Mouse (Mus musculus) liver, embryonic 12.5 days (tissue): Measurements from ENCODE around the gene Dyrk4. TPM values are rescaled to one million over a fixed set of nuclear protein-coding genes. Genes with fewer than 3 reads are reported as not detected.

ENCODE experiments used
- ATAC-seq: fragments of 200-750 bp; cut with Nextera tagmentation; 2 replicates; pipeline ENCODE4 v1.8.0; 2017; ENCODE audit warnings: moderate number of reproducible peaks, mild to moderate bottlenecking, moderate library complexity
- H3K27ac ChIP-seq: fragments of 300-500 bp; sonication (generic); 2 replicates; pipeline ENCODE4 v1.5.1; 2016; ENCODE audit warnings: mild to moderate bottlenecking
- H3K27me3 ChIP-seq: fragments of 300-500 bp; sonication (generic); replicated peaks from 2 replicates; pipeline ENCODE4 v1.6.1; 2016; ENCODE audit warnings: mild to moderate bottlenecking, moderate library complexity
- H3K36me3 ChIP-seq: fragments of 300-500 bp; sonication (generic); 2 replicates; pipeline ENCODE4 v1.6.1; 2016; ENCODE audit warnings: mild to moderate bottlenecking, moderate library complexity
- H3K4me1 ChIP-seq: fragments of 300-500 bp; sonication (generic); 2 replicates; pipeline ENCODE4 v1.6.1; 2016
- H3K4me2 ChIP-seq: fragments of 300-500 bp; sonication (generic); 2 replicates; pipeline ENCODE4 v1.6.1; 2016; ENCODE audit warnings: mild to moderate bottlenecking, moderate library complexity
- H3K4me3 ChIP-seq: fragments of 300-500 bp; sonication (generic); 2 replicates; pipeline ENCODE4 v1.5.1; 2016; ENCODE audit warnings: mild to moderate bottlenecking, moderate library complexity
- H3K9ac ChIP-seq: fragments of 300-500 bp; sonication (generic); 2 replicates; pipeline ENCODE4 v1.6.1; 2016; ENCODE audit warnings: mild to moderate bottlenecking, moderate library complexity
- H3K9me3 ChIP-seq: fragments of 300-500 bp; sonication (generic); replicated peaks from 2 replicates; pipeline ENCODE4 v1.6.1; 2016; ENCODE audit warnings: mild to moderate bottlenecking, moderate library complexity
- WGBS: fragments of 180-500 bp; shearing (Covaris S2); methylation state at CpG from one replicate; pipeline ENCODE4 v1.1.7; 2016; ENCODE audit not compliant: insufficient replicate concordance; 5-methylcytosine and 5-hydroxymethylcytosine counted together
- polyA plus RNA-seq: library from polyadenylated mRNA; unstranded; fragments of >200 nt; fragmentation: Nextera tagmentation; extraction: Ambion mirVana; gene quantifications from 2 replicates; pipeline ENCODE4 v1.2.1, GENCODE M21; 2016

Dyrk4 gene
- polyA plus RNA-seq, 1 experiment from 2014 or later = not detected

GRCm38 (mm10) chr6:126932896-126933295 is 11.3 kb upstream of the Dyrk4 start:
- H3K9ac ChIP-seq = no peak overlapping the region
- H3K36me3 ChIP-seq = peaks cover 81% of the 10 kb centered on the region
- no peak overlapping the region for H3K4me2 ChIP-seq
- ATAC-seq = no peak
- no peaks in the 10 kb centered on the region for H3K9me3 ChIP-seq
- H3K27me3 ChIP-seq = no peaks in the 10 kb centered on the region
- H3K4me1 ChIP-seq = peaks cover 14% of the 10 kb centered on the region
- WGBS = 94% methylated on average over 2 of the region's 2 CpGs
- H3K4me3 ChIP-seq = no peak overlapping the region
- H3K27ac ChIP-seq = no peak overlapping the region

- no peaks in the 10 kb centered on the region for H3K4me1 ChIP-seq
- H3K4me3 ChIP-seq = no peak overlapping the region
- 66% methylated on average over 5 of the region's 5 CpGs for WGBS
- no peaks in the 10 kb centered on the region; the same call in 1 of the 2 replicates for H3K27me3 ChIP-seq
- H3K36me3 ChIP-seq = no peaks in the 10 kb centered on the region
- ATAC-seq = no peak
- H3K9ac ChIP-seq = no peak overlapping the region
- H3K27ac ChIP-seq = no peak overlapping the region
- no peak overlapping the region for H3K4me2 ChIP-seq
- no peaks in the 10 kb centered on the region for H3K9me3 ChIP-seq
Observed at GRCm38 (mm10) chr6:126914928-126915327, 6.7 kb downstream of the Dyrk4 start.

GRCm38 (mm10) chr6:126910727-126911126 is 10.9 kb downstream of the Dyrk4 start:
- Histone ChIP-seq H3K36me3 (no peaks in the 10 kb centered on the region), H3K9ac (no peak overlapping the region), H3K4me1 (no peaks in the 10 kb centered on the region), H3K27me3 (no peaks in the 10 kb centered on the region; the same call in 1 of the 2 replicates), H3K27ac (no peak overlapping the region), H3K4me3 (no peak overlapping the region), H3K4me2 (no peak overlapping the region), H3K9me3 (no peaks in the 10 kb centered on the region)
- 36% methylated on average over 4 of the region's 4 CpGs for WGBS
- no peak for ATAC-seq

- Histone ChIP-seq H3K27ac (no peak overlapping the region), H3K9me3 (no peaks in the 10 kb centered on the region), H3K4me2 (no peak overlapping the region), H3K36me3 (no peaks in the 10 kb centered on the region), H3K27me3 (no peaks in the 10 kb centered on the region), H3K4me1 (no peaks in the 10 kb centered on the region), H3K9ac (no peak overlapping the region), H3K4me3 (no peak overlapping the region)
- ATAC-seq = no peak
- 39% methylated on average over 3 of the region's 3 CpGs for WGBS
Observed at GRCm38 (mm10) chr6:126907876-126908275, 13.8 kb downstream of the Dyrk4 start.

GRCm38 (mm10) chr6:126907378-126907777 is 14.3 kb downstream of the Dyrk4 start:
- H3K27me3 ChIP-seq = no peaks in the 10 kb centered on the region
- H3K9me3 ChIP-seq = no peaks in the 10 kb centered on the region
- no peak overlapping the region for H3K4me2 ChIP-seq
- no peak for ATAC-seq
- H3K27ac ChIP-seq = no peak overlapping the region
- H3K4me1 ChIP-seq = no peaks in the 10 kb centered on the region
- no peaks in the 10 kb centered on the region for H3K36me3 ChIP-seq
- no peak overlapping the region for H3K9ac ChIP-seq
- H3K4me3 ChIP-seq = no peak overlapping the region
- 70% methylated on average over 4 of the region's 5 CpGs for WGBS

GRCm38 (mm10) chr6:126877118-126877517 is 44.5 kb downstream of the Dyrk4 start:
- no peak overlapping the region for H3K27ac ChIP-seq
- no peak overlapping the region for H3K9ac ChIP-seq
- H3K27me3 ChIP-seq = 0 out of 2 replicates have a peak, but pooled peaks cover 5% of the 10 kb centered on the region
- H3K4me3 ChIP-seq = no peak overlapping the region
- H3K4me2 ChIP-seq = no peak overlapping the region
- H3K4me1 ChIP-seq = no peaks in the 10 kb centered on the region
- WGBS = 31% methylated on average over 8 of the region's 8 CpGs
- no peaks in the 10 kb centered on the region for H3K36me3 ChIP-seq
- ATAC-seq = no peak
- no peaks in the 10 kb centered on the region for H3K9me3 ChIP-seq

GRCm38 (mm10) chr6:126852881-126853280 is 68.8 kb downstream of the Dyrk4 start, which contains the start of gene Akap3:
TSS of gene Akap3 (plus strand) at chr6:126853098.
- Histone ChIP-seq H3K4me3 (no peak within 1 kb of the TSS), H3K4me1 (peaks cover 11% of the 10 kb centered on the region), H3K27me3 (peaks cover 21% of the 10 kb centered on the region; the same call in 1 of the 2 replicates), H3K9me3 (no peaks in the 10 kb centered on the region), H3K4me2 (no peak within 1 kb of the TSS), H3K27ac (no peak within 1 kb of the TSS), H3K36me3 (no peaks in the 10 kb centered on the region), H3K9ac (no peak within 1 kb of the TSS)
- no peak for ATAC-seq

GRCm38 (mm10) chr6:126848712-126849704 is 72.6 kb downstream of the Dyrk4 start, which contains the start of gene Ndufa9:
TSS of gene Ndufa9 (minus strand) at chr6:126849136.
- peak; percentile 85 for ATAC-seq
- WGBS = 6% methylated on average over 46 of the region's 46 CpGs

GRCm38 (mm10) chr6:126836628-126837027 is 85.0 kb downstream of the Dyrk4 start:
- no peak overlapping the region for H3K4me3 ChIP-seq
- no peak overlapping the region for H3K9ac ChIP-seq
- no peaks in the 10 kb centered on the region for H3K27me3 ChIP-seq
- H3K9me3 ChIP-seq = no peaks in the 10 kb centered on the region
- H3K36me3 ChIP-seq = peaks cover 99% of the 10 kb centered on the region
- H3K27ac ChIP-seq = no peak overlapping the region
- 49% methylated on average over 8 of the region's 8 CpGs for WGBS
- no peak overlapping the region for H3K4me2 ChIP-seq
- ATAC-seq = no peak
- H3K4me1 ChIP-seq = no peaks in the 10 kb centered on the region

More at GRCm38 (mm10) chr6:126848712-126849704, 72.6 kb downstream of the Dyrk4 start, which contains the start of gene Ndufa9:
- Histone ChIP-seq H3K9me3 (no peaks in the 10 kb centered on the region), H3K4me1 (peaks cover 22% of the 10 kb centered on the region), H3K27me3 (peaks cover 18% of the 10 kb centered on the region; the same call in 1 of the 2 replicates), H3K4me2 (peak within 1 kb of the TSS; percentile 81), H3K4me3 (peak within 1 kb of the TSS; percentile 81), H3K27ac (peak within 1 kb of the TSS; percentile 57), H3K9ac (peak within 1 kb of the TSS; percentile 84), H3K36me3 (peaks cover 7% of the 10 kb centered on the region)

Other genes with a start within 250 kb of the Dyrk4 start
- gene Kcna6, start 181.2 kb downstream of the Dyrk4 start, polyA plus RNA-seq = 0.45 and 0.50 TPM in 2 replicates
- gene Ndufa9, start 72.7 kb downstream of the Dyrk4 start, polyA plus RNA-seq = 168 and 169 TPM in 2 replicates
- not detected in 2 replicates for gene Akap3, start 68.7 kb downstream of the Dyrk4 start, polyA plus RNA-seq
- gene Rad51ap1, start 17.7 kb upstream of the Dyrk4 start, polyA plus RNA-seq = 63.3 and 67.5 TPM in 2 replicates
- gene D6Wsu163e, start 18.1 kb upstream of the Dyrk4 start, polyA plus RNA-seq = 19.9 and 21.1 TPM in 2 replicates
- not detected in 2 replicates for gene Fgf6, start 93.7 kb upstream of the Dyrk4 start, polyA plus RNA-seq
- gene Fgf23, start 151.1 kb upstream of the Dyrk4 start, polyA plus RNA-seq = not detected in 2 replicates
- gene Tigar, start 187.7 kb upstream of the Dyrk4 start, polyA plus RNA-seq = 1.5 and 2.0 TPM in 2 replicates
- gene Ccnd2, start 230.4 kb upstream of the Dyrk4 start, polyA plus RNA-seq = 136 and 148 TPM in 2 replicates